Mouse (Mus musculus) lung, embryonic 14.5 days (tissue): Measurements from ENCODE around the gene Tnfrsf17. TPM values are rescaled to one million over a fixed set of nuclear protein-coding genes. Genes with fewer than 3 reads are reported as not detected.

Experiments
- ATAC-seq: fragments of 200-750 bp; cut with Nextera tagmentation; 2 replicates; pipeline ENCODE4 v1.8.0; 2017; ENCODE audit warnings: mild to moderate bottlenecking, moderate TSS enrichment, moderate library complexity; ENCODE audit not compliant: insufficient read depth
- DNase-seq: peaks from one replicate; pipeline ENCODE4 v3.0.0-alpha.2; 2015
- H3K27ac ChIP-seq: fragments of 300-500 bp; sonication (generic); 2 replicates; pipeline ENCODE4 v1.5.1; 2014; ENCODE audit warnings: low read depth, mild to moderate bottlenecking, moderate library complexity
- H3K27me3 ChIP-seq: fragments of 300-500 bp; sonication (generic); 2 replicates; pipeline ENCODE4 v1.6.1; 2014; ENCODE audit warnings: low read length, control low read depth; ENCODE audit not compliant: insufficient read depth
- H3K36me3 ChIP-seq: fragments of 300-500 bp; sonication (generic); 2 replicates; pipeline ENCODE4 v1.6.1; 2014; ENCODE audit warnings: control low read depth; ENCODE audit not compliant: insufficient read depth
- H3K4me1 ChIP-seq: fragments of 300-500 bp; sonication (generic); 2 replicates; pipeline ENCODE4 v1.6.1; 2014; ENCODE audit warnings: antibody characterized with exemption, control low read depth; ENCODE audit not compliant: insufficient read depth
- H3K4me2 ChIP-seq: fragments of 300-500 bp; sonication (generic); 2 replicates; pipeline ENCODE4 v1.6.1; 2014; ENCODE audit warnings: mild to moderate bottlenecking
- H3K4me3 ChIP-seq: fragments of 300-500 bp; sonication (generic); 2 replicates; pipeline ENCODE4 v1.5.1; 2014; ENCODE audit warnings: low read depth, low read length
- H3K9ac ChIP-seq: fragments of 300-500 bp; sonication (generic); 2 replicates; pipeline ENCODE4 v1.6.1; 2014
- H3K9me3 ChIP-seq: fragments of 300-500 bp; sonication (generic); 2 replicates; pipeline ENCODE4 v1.6.1; 2016; ENCODE audit warnings: low read depth, low read length, control low read depth
- CTCF ChIP-seq: IDR thresholded peaks from 2 replicates; pipeline ENCODE4 v1.5.1; 2016; ENCODE audit warnings: antibody characterized with exemption, low read depth
- WGBS: fragments of 180-500 bp; shearing (Covaris S2); extraction: QIAGEN DNeasy Blood & Tissue Kit; methylation state at CpG from one replicate; pipeline ENCODE4 v1.1.7; 2014; 5-methylcytosine and 5-hydroxymethylcytosine counted together
- polyA plus RNA-seq: library from polyadenylated mRNA; unstranded; fragments of >200 nt; fragmentation: Nextera tagmentation; extraction: Ambion mirVana; gene quantifications from 2 replicates; pipeline ENCODE4 v1.2.1, GENCODE M21; 2014

Tnfrsf17 gene
- polyA plus RNA-seq, 1 experiment from 2014 or later: not detected

DNA sequence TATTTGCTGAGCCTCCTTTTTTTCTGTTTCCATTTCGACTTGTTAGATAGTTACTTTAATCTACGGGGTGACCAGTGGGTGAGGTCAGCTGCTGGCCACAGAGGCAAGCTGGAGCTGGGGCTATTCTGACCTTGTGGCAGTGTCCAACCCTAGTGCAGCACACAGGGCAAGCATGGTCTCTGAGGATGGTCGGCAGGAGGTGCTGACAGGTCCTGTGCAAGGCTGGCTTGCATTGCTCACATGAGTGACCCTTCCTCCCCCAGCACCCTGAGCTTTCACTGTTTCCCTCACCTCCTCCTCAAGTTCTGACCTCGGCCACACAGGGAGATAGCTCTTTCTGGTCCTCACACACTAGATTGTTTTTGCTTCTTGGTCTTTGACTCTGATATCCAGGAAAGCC lies 55.5 kb downstream of the Tnfrsf17 start:
- Histone ChIP-seq H3K27ac (no peak overlapping the region), H3K4me3 (no peak overlapping the region), H3K9ac (no peak overlapping the region), H3K4me1 (no peaks in the 10 kb centered on the region), H3K36me3 (no peaks in the 10 kb centered on the region), H3K4me2 (no peak overlapping the region), H3K9me3 (no peaks in the 10 kb centered on the region), H3K27me3 (no peaks in the 10 kb centered on the region)
- WGBS: 36% methylated on average over 4 of the region's 4 CpGs
- DNase-seq (no peak), ATAC-seq (no peak)
- no peak for TF ChIP-seq CTCF

DNA sequence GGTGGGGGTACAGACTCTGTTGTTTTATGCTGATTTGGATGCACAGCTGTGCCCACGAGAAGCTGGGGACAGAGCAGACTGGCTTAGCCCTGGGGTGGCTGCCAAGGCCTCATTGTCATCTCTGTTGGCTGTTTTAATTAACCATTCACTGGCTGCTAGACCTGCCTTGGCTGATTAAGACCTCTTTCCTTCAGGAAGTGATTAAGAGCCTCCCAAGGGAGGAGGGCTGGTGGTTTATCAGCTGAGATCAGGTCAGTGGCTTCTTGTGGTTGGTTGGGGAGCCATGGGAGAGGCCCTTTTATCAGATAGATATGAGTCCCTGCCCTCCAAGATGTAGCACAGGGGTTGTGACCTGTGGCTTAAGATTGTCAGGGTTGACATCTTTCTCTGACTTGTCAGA lies 56.0 kb downstream of the Tnfrsf17 start:
- no peaks in the 10 kb centered on the region for H3K36me3 ChIP-seq
- WGBS: 11% methylated on average over 1 of the region's 1 CpGs
- no peak overlapping the region for H3K4me3 ChIP-seq
- no peaks in the 10 kb centered on the region for H3K4me1 ChIP-seq
- H3K4me2 ChIP-seq: no peak overlapping the region
- H3K27me3 ChIP-seq: no peaks in the 10 kb centered on the region
- DNase-seq (no peak), ATAC-seq (no peak)
- H3K9ac ChIP-seq: no peak overlapping the region
- H3K27ac ChIP-seq: no peak overlapping the region
- TF ChIP-seq CTCF: no peak
- H3K9me3 ChIP-seq: no peaks in the 10 kb centered on the region

Other genes with a start within 250 kb of the Tnfrsf17 start
- gene Litaf, start 247.7 kb upstream of the Tnfrsf17 start, polyA plus RNA-seq: 112 and 116 TPM in 2 replicates
- gene Txndc11, start 179.2 kb upstream of the Tnfrsf17 start, polyA plus RNA-seq: 38.2 and 38.8 TPM in 2 replicates
- gene Zc3h7a, start 137.4 kb upstream of the Tnfrsf17 start, polyA plus RNA-seq: 95.8 and 96.9 TPM in 2 replicates
- gene Rsl1d1, start 110.5 kb upstream of the Tnfrsf17 start, polyA plus RNA-seq: 193 and 202 TPM in 2 replicates
- 105 and 115 TPM in 2 replicates for gene Gspt1, start 59.5 kb upstream of the Tnfrsf17 start, polyA plus RNA-seq
- gene Snx29, start 9.1 kb downstream of the Tnfrsf17 start, polyA plus RNA-seq: 10.3 and 10.8 TPM in 2 replicates